Mouse (Mus musculus): ENCODE data around the gene Slc38a11. TPM values are rescaled to one million over a fixed set of nuclear protein-coding genes. Genes with fewer than 3 reads are reported as not detected.

Slc38a11 gene
- polyA plus RNA-seq, 1 experiment = not detected

DNA sequence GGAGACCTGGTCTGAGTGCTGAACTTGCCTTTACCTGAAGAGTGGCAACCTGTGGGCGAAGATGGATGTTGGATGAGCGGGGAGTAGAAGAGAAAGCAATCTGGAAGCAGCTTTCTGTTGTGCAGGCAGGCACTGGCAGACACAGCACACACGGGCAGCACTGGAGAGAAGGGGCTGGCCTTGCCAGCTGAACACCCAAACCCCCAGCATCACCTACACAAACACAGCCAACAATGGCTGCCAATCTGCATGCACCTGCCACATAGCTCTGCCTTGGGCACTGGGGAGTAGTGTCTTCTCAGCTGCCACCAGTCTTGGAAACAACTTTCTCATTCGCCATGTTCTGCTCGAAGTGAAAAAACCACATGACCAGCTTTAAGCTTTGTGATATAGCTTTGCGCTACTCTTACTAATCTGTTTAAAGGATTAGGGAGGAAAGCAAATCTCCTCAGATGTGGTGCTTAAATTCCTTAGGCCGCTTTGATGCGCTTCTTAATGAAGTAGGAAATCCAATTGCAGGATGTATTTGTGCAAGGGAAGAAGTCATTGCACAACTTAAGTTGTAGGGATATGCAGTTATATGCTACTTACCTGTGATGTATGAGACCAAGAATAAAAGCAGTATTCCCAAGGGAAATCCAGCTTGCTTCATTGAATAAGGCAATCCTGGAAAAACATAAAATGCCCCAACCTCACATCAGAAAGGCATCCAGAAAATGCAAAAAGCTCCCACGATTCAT lies 2.9 kb downstream of the Slc38a11 start:
- Histone ChIP-seq H3K27me3 (ENCODE audit: control insufficient read depth, insufficient read depth, low read length) (no peaks in the 10 kb centered on the region; the same call in 1 of the 2 replicates), H3K4me1 (replicated peaks; ENCODE audit: control insufficient read depth, insufficient read depth, low read length) (peaks cover 4% of the 10 kb centered on the region; the same call in 1 of the 2 replicates), H3K27ac (ENCODE audit: control insufficient read depth, insufficient read depth, low read length) (no peak overlapping the region), H3K4me3 (ENCODE audit: control insufficient read depth, insufficient read depth, low read length) (no peak overlapping the region), H3K36me3 (ENCODE audit: control insufficient read depth, insufficient read depth, low read length) (no peaks in the 10 kb centered on the region)
- TF ChIP-seq POLR2A (IDR thresholded peaks at IDR 0.05; ENCODE audit: control insufficient read depth, extremely low read depth, insufficient read depth, low read length, poor library complexity) (no peak), CTCF (IDR thresholded peaks at IDR 0.05; ENCODE audit: borderline replicate concordance, control insufficient read depth, extremely low read depth, insufficient read depth, low read length, poor library complexity) (no peak)
- DNase-seq = no peak
- WGBS = 93% methylated on average over 9 of the region's 9 CpGs

DNA sequence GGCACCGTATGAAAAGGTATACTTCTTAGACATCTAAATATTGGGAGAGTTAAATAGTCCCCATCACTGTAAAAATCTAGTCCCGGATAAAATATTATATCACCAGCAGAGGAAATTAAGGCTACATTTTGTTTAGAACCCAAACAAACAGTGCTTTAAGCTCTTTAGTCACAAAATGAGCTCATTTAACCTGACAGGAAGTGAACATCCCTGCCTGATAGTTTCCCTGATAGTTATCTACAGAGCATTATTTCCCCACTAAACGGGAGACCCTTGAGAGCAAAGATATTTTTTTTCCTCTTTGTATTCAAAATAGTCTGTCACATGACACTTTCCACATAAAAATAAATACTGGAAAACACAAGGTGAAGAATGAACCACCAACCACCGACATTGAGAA lies 16.5 kb downstream of the Slc38a11 start:
- TF ChIP-seq POLR2A (IDR thresholded peaks at IDR 0.05; ENCODE audit: control insufficient read depth, extremely low read depth, insufficient read depth, low read length, poor library complexity) = no peak
- TF ChIP-seq CTCF (IDR thresholded peaks at IDR 0.05; ENCODE audit: borderline replicate concordance, control insufficient read depth, extremely low read depth, insufficient read depth, low read length, poor library complexity) = no peak
- no peak for DNase-seq
- WGBS = 28% methylated on average over 4 of the region's 4 CpGs
- Histone ChIP-seq H3K36me3 (ENCODE audit: control insufficient read depth, insufficient read depth, low read length) (no peaks in the 10 kb centered on the region), H3K27ac (ENCODE audit: control insufficient read depth, insufficient read depth, low read length) (no peak overlapping the region), H3K27me3 (ENCODE audit: control insufficient read depth, insufficient read depth, low read length) (no peaks in the 10 kb centered on the region), H3K4me1 (replicated peaks; ENCODE audit: control insufficient read depth, insufficient read depth, low read length) (peaks cover 3% of the 10 kb centered on the region), H3K4me3 (ENCODE audit: control insufficient read depth, insufficient read depth, low read length) (no peak overlapping the region)

- Histone ChIP-seq H3K4me1 (replicated peaks; ENCODE audit: control insufficient read depth, insufficient read depth, low read length) (peaks cover 5% of the 10 kb centered on the region), H3K27ac (ENCODE audit: control insufficient read depth, insufficient read depth, low read length) (no peak overlapping the region), H3K36me3 (ENCODE audit: control insufficient read depth, insufficient read depth, low read length) (no peaks in the 10 kb centered on the region), H3K27me3 (ENCODE audit: control insufficient read depth, insufficient read depth, low read length) (no peaks in the 10 kb centered on the region), H3K4me3 (ENCODE audit: control insufficient read depth, insufficient read depth, low read length) (no peak overlapping the region)
- WGBS = 41% methylated on average over 1 of the region's 1 CpGs
- no peak for DNase-seq
- TF ChIP-seq CTCF (IDR thresholded peaks at IDR 0.05; ENCODE audit: borderline replicate concordance, control insufficient read depth, extremely low read depth, insufficient read depth, low read length, poor library complexity) = no peak
- no peak for TF ChIP-seq POLR2A (IDR thresholded peaks at IDR 0.05; ENCODE audit: control insufficient read depth, extremely low read depth, insufficient read depth, low read length, poor library complexity)
Observed at GRCm38 (mm10) chr2:65346915-65347314, 16.9 kb downstream of the Slc38a11 start.

DNA sequence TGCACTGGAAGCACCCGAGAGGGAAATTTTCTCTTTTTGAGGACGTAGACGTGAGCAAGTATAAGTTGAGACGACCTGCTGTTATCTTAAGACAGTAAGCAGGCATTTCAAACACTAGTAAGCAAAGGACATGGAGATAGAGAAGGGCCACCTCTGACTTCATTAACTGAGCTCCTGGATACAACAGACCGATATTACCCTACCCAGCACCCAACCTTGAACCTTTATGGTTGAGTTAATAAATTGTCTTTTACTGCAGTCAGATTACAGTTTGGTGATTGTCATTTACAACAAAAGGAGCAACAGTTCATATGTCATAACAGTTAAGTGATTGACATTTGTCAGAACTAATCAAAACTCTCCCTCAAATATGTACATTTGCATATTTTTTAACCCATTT lies 17.8 kb downstream of the Slc38a11 start:
- H3K4me1 ChIP-seq (replicated peaks; ENCODE audit: control insufficient read depth, insufficient read depth, low read length) = peaks cover 10% of the 10 kb centered on the region
- no peak for TF ChIP-seq CTCF (IDR thresholded peaks at IDR 0.05; ENCODE audit: borderline replicate concordance, control insufficient read depth, extremely low read depth, insufficient read depth, low read length, poor library complexity)
- TF ChIP-seq POLR2A (IDR thresholded peaks at IDR 0.05; ENCODE audit: control insufficient read depth, extremely low read depth, insufficient read depth, low read length, poor library complexity) = no peak
- 96% methylated on average over 5 of the region's 5 CpGs for WGBS

DNA sequence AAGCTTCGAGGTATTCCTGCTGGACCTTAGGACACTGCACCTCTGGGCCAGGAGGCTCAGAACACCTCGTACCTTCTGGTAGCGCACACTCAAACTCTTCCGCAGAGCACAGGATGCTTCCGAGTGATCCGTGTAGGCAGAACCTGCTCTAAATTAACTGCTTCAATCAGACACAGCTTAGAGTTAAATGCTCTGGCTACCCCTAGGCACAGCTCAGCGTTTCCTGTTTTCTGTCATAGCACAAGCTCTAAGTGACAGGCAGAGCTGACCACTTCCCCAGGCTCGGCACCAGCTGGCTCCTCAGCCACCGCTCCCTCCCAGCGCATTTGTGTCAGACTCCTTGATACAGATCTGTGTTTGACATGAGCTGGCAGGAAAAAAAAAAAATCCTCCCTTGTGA lies 21.8 kb downstream of the Slc38a11 start:
- peak; percentile 48 for DNase-seq
- Histone ChIP-seq H3K4me3 (ENCODE audit: control insufficient read depth, insufficient read depth, low read length) (0 out of 2 replicates have a peak overlapping the region, but pooled peaks have one; percentile 0), H3K36me3 (ENCODE audit: control insufficient read depth, insufficient read depth, low read length) (no peaks in the 10 kb centered on the region), H3K27me3 (ENCODE audit: control insufficient read depth, insufficient read depth, low read length) (no peaks in the 10 kb centered on the region), H3K4me1 (replicated peaks; ENCODE audit: control insufficient read depth, insufficient read depth, low read length) (peaks cover 20% of the 10 kb centered on the region), H3K27ac (ENCODE audit: control insufficient read depth, insufficient read depth, low read length) (peak overlapping the region; percentile 91)
- TF ChIP-seq POLR2A (IDR thresholded peaks at IDR 0.05; ENCODE audit: control insufficient read depth, extremely low read depth, insufficient read depth, low read length, poor library complexity) (no peak), CTCF (IDR thresholded peaks at IDR 0.05; ENCODE audit: borderline replicate concordance, control insufficient read depth, extremely low read depth, insufficient read depth, low read length, poor library complexity) (no peak)
- WGBS = 5% methylated on average over 10 of the region's 10 CpGs

More for the DNA sequence above, 17.8 kb downstream of the Slc38a11 start:
- Histone ChIP-seq H3K4me3 (ENCODE audit: control insufficient read depth, insufficient read depth, low read length) (no peak overlapping the region), H3K36me3 (ENCODE audit: control insufficient read depth, insufficient read depth, low read length) (no peaks in the 10 kb centered on the region), H3K27me3 (ENCODE audit: control insufficient read depth, insufficient read depth, low read length) (no peaks in the 10 kb centered on the region), H3K27ac (ENCODE audit: control insufficient read depth, insufficient read depth, low read length) (no peak overlapping the region)
- no peak for DNase-seq

- peak overlapping the region; percentile 89 for H3K27ac ChIP-seq (ENCODE audit: control insufficient read depth, insufficient read depth, low read length)
- no peaks in the 10 kb centered on the region for H3K36me3 ChIP-seq (ENCODE audit: control insufficient read depth, insufficient read depth, low read length)
- no peaks in the 10 kb centered on the region for H3K27me3 ChIP-seq (ENCODE audit: control insufficient read depth, insufficient read depth, low read length)
- no peak for TF ChIP-seq CTCF (IDR thresholded peaks at IDR 0.05; ENCODE audit: borderline replicate concordance, control insufficient read depth, extremely low read depth, insufficient read depth, low read length, poor library complexity)
- no peak for TF ChIP-seq POLR2A (IDR thresholded peaks at IDR 0.05; ENCODE audit: control insufficient read depth, extremely low read depth, insufficient read depth, low read length, poor library complexity)
- H3K4me1 ChIP-seq (replicated peaks; ENCODE audit: control insufficient read depth, insufficient read depth, low read length) = peaks cover 24% of the 10 kb centered on the region
- whole genome bisulfite sequencing = 68% methylated on average over 3 of the region's 3 CpGs
- peak; percentile 60 for DNase-seq
- H3K4me3 ChIP-seq (ENCODE audit: control insufficient read depth, insufficient read depth, low read length) = no peak overlapping the region
Observed at GRCm38 (mm10) chr2:65340839-65341238, 23.0 kb downstream of the Slc38a11 start.

Data from thymus, adult 2 months (tissue).